Comparison of ENCODE assay signal across 8 mouse cellular contexts in the genomic region with DNA sequence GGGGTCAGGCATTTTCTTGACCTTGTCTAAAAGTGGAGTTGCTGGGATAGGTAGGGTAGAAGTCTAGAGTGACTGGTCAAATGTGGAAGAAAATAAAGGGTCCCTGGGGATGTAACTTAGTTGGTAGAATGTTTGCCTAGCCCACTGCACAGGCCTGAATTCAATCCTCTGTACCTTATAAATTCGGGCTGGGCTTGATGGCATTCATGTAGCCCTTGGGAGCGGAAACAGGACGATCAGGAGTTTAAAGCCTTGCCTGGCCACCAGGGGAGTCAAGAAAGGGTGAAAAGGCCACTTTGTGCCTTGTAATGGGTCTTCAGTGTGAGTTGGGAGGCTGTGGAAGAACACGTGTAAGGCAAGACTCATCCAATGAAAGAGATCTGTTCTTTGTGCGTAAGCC. TPM values are rescaled to one million over a fixed set of nuclear protein-coding genes. Genes with fewer than 3 reads are reported as not detected.
DNase-seq lines count a peak whose midpoint lies in the region; ATAC-seq and TF ChIP-seq lines count a peak whose summit lies in the region.

No protein-coding gene starts in this region.

- peak overlapping the region; percentile 97 for H3K27ac ChIP-seq in heart, embryonic 15.5 days
- H3K27ac ChIP-seq in hindbrain, embryonic 10.5 days, result peak overlapping the region; percentile 100
- H3K27ac ChIP-seq in midbrain, embryonic 12.5 days (replicated peaks), result no peak overlapping the region

- H3K27me3 ChIP-seq in heart, embryonic 15.5 days, result no peaks in the 10 kb centered on the region
- no peaks in the 10 kb centered on the region for H3K27me3 ChIP-seq in Patski
- no peaks in the 10 kb centered on the region for H3K27me3 ChIP-seq in hindbrain, embryonic 10.5 days (ENCODE audit: insufficient read depth, poor library complexity, severe bottlenecking)
- H3K27me3 ChIP-seq in midbrain, embryonic 12.5 days, result no peaks in the 10 kb centered on the region

- no peaks in the 10 kb centered on the region for H3K9me3 ChIP-seq in heart, embryonic 15.5 days (replicated peaks)
- no peaks in the 10 kb centered on the region for H3K9me3 ChIP-seq in hindbrain, embryonic 10.5 days
- H3K9me3 ChIP-seq in midbrain, embryonic 12.5 days, result no peaks in the 10 kb centered on the region

- no peak for ATAC-seq in heart, embryonic 15.5 days (replicated peaks; ENCODE audit: insufficient number of reproducible peaks, insufficient read depth, low FRiP score, low read depth)
- ATAC-seq in Patski, result no peak
- ATAC-seq in midbrain, embryonic 12.5 days (ENCODE audit: low FRiP score, low read depth), result no peak
- ATAC-seq in inflammation-experienced regulatory T-cells, adult 6 months, result no peak

- intact Hi-C loops in heart, postnatal 14 days (cut with DNase I), result no loop called here
- intact Hi-C loops in left cerebral cortex, postnatal 36 days (cut with DNase I), result no loop called here

- CTCF ChIA-PET in Patski (lab: Charles Lee), result interaction anchor here (0.7 to 0.9 kb wide), 2 partner anchors 11 kb away, joined by 3 read pairs; no protein-coding TSS in a partner anchor

- 13% methylated on average over 5 of the region's 5 CpGs for WGBS in heart, embryonic 15.5 days
- 9% methylated on average over 5 of the region's 5 CpGs for WGBS in hindbrain, embryonic 10.5 days
- 8% methylated on average over 5 of the region's 5 CpGs for WGBS in midbrain, embryonic 12.5 days

- no peaks in the 10 kb centered on the region; the same call in 1 of the 2 replicates for H3K36me3 ChIP-seq in heart, embryonic 15.5 days
- peaks cover 29% of the 10 kb centered on the region for H3K36me3 ChIP-seq in hindbrain, embryonic 10.5 days
- no peaks in the 10 kb centered on the region; the same call in 1 of the 2 replicates for H3K36me3 ChIP-seq in midbrain, embryonic 12.5 days

- peak overlapping the region; percentile 73 for H3K4me3 ChIP-seq in heart, embryonic 15.5 days
- peak overlapping the region; percentile 96 for H3K4me3 ChIP-seq in hindbrain, embryonic 10.5 days
- peak overlapping the region; percentile 93 for H3K4me3 ChIP-seq in midbrain, embryonic 12.5 days

- POLR2A ChIA-PET in Patski (lab: Charles Lee), result no interaction called here

- peak overlapping the region; percentile 81 for H3K4me2 ChIP-seq in heart, embryonic 15.5 days
- peak overlapping the region; percentile 87 for H3K4me2 ChIP-seq in midbrain, embryonic 12.5 days (replicated peaks)

- no peak for DNase-seq in heart, postnatal 14 days
- no peak for DNase-seq in Patski (ENCODE audit: low read depth, low spot score)
- no peak for DNase-seq in hindbrain, embryonic 10.5 days (ENCODE audit: low spot score)
- no peak for DNase-seq in frontal cortex, adult 2 months (ENCODE audit: extremely low spot score in 1 of 2, low spot score in 1 of 2)
- no peak for DNase-seq in left cerebral cortex, postnatal 36 days (ENCODE audit: low spot score in 2 of 2)

- peak overlapping the region; percentile 82 for H3K9ac ChIP-seq in heart, embryonic 15.5 days
- H3K9ac ChIP-seq in midbrain, embryonic 12.5 days (replicated peaks), result peak overlapping the region; percentile 93

- peak; percentile 50 for TF ChIP-seq CTCF in Patski (IDR thresholded peaks at IDR 0.05)

- in situ Hi-C loops in Patski (cut with MboI; ENCODE audit: low pct_unique_long_range_greater_than_20kb), result no loop called here

- peaks cover 28% of the 10 kb centered on the region for H3K4me1 ChIP-seq in heart, embryonic 15.5 days (replicated peaks)
- H3K4me1 ChIP-seq in hindbrain, embryonic 10.5 days (replicated peaks), result peaks cover 38% of the 10 kb centered on the region
- peaks cover 32% of the 10 kb centered on the region for H3K4me1 ChIP-seq in midbrain, embryonic 12.5 days

RNA-seq across cellular contexts. Expression of a gene that starts 1.1 kb away (rescaled TPM):
- 52.4 and 52.9 TPM in 2 replicates for polyA plus RNA-seq in heart, embryonic 15.5 days (2015; fragmentation: Nextera tagmentation; extraction: Ambion mirVana)
- total RNA-seq in heart, postnatal 14 days (2021), result 10 to 100 TPM; 36.4 to 46.8 TPM
- 111 TPM for polyA plus RNA-seq in Patski (2021)
- polyA plus RNA-seq in hindbrain, embryonic 10.5 days (2016; fragmentation: Nextera tagmentation; extraction: Ambion mirVana), result 158 and 198 TPM in 2 replicates
- 156 and 166 TPM in 2 replicates for polyA plus RNA-seq in midbrain, embryonic 12.5 days (2016; fragmentation: Nextera tagmentation; extraction: Ambion mirVana)
- polyA plus RNA-seq in inflammation-experienced regulatory T-cells, adult 6 months (2017; shearing (Covaris generic)), result 10 to 100 TPM; 52.0 to 73.0 (median 54.7) TPM
- 37.5 and 42.8 TPM in 2 replicates for polyA plus RNA-seq in frontal cortex, adult 2 months (2012; rRNA removed)
- 10 to 100 TPM; 40.8 to 46.9 TPM for total RNA-seq in left cerebral cortex, postnatal 36 days (2021)

RNA-seq across cellular contexts. Expression of a gene that starts 12.6 kb away (rescaled TPM):
- 10.9 and 13.4 TPM in 2 replicates for polyA plus RNA-seq in heart, embryonic 15.5 days (2015; fragmentation: Nextera tagmentation; extraction: Ambion mirVana)
- total RNA-seq in heart, postnatal 14 days (2021), result 10 to 100 TPM; 12.4 to 13.7 TPM
- polyA plus RNA-seq in Patski (2021), result 23.6 TPM
- 28.0 and 30.4 TPM in 2 replicates for polyA plus RNA-seq in hindbrain, embryonic 10.5 days (2016; fragmentation: Nextera tagmentation; extraction: Ambion mirVana)
- 40.1 and 42.6 TPM in 2 replicates for polyA plus RNA-seq in midbrain, embryonic 12.5 days (2016; fragmentation: Nextera tagmentation; extraction: Ambion mirVana)
- 10 to 100 TPM; 21.7 to 24.6 (median 23.0) TPM for polyA plus RNA-seq in inflammation-experienced regulatory T-cells, adult 6 months (2017; shearing (Covaris generic))
- polyA plus RNA-seq in frontal cortex, adult 2 months (2012; rRNA removed), result 42.0 and 48.0 TPM in 2 replicates
- total RNA-seq in left cerebral cortex, postnatal 36 days (2021), result 10 to 100 TPM; 40.4 to 49.0 TPM

RNA-seq across cellular contexts. Expression of a gene that starts 39.8 kb away (rescaled TPM):
- polyA plus RNA-seq in heart, embryonic 15.5 days (2015; fragmentation: Nextera tagmentation; extraction: Ambion mirVana), result 75.3 and 79.0 TPM in 2 replicates
- 100 to 1,000 TPM; 346 to 358 TPM for total RNA-seq in heart, postnatal 14 days (2021)
- polyA plus RNA-seq in Patski (2021), result 362 TPM
- 65.7 and 71.8 TPM in 2 replicates for polyA plus RNA-seq in hindbrain, embryonic 10.5 days (2016; fragmentation: Nextera tagmentation; extraction: Ambion mirVana)
- polyA plus RNA-seq in midbrain, embryonic 12.5 days (2016; fragmentation: Nextera tagmentation; extraction: Ambion mirVana), result 80.9 and 81.1 TPM in 2 replicates
- 10 to 100 TPM; 17.8 to 21.4 (median 20.7) TPM for polyA plus RNA-seq in inflammation-experienced regulatory T-cells, adult 6 months (2017; shearing (Covaris generic))
- 184 and 186 TPM in 2 replicates for polyA plus RNA-seq in frontal cortex, adult 2 months (2012; rRNA removed)
- 100 to 1,000 TPM; 262 to 282 TPM for total RNA-seq in left cerebral cortex, postnatal 36 days (2021)

RNA-seq across cellular contexts. Expression of a gene that starts 59.7 kb away (rescaled TPM):
- polyA plus RNA-seq in heart, embryonic 15.5 days (2015; fragmentation: Nextera tagmentation; extraction: Ambion mirVana), result 120 and 122 TPM in 2 replicates
- total RNA-seq in heart, postnatal 14 days (2021), result 10 to 100 TPM; 34.6 to 35.8 TPM
- 56.7 TPM for polyA plus RNA-seq in Patski (2021)
- polyA plus RNA-seq in hindbrain, embryonic 10.5 days (2016; fragmentation: Nextera tagmentation; extraction: Ambion mirVana), result 42.9 and 44.2 TPM in 2 replicates
- 36.1 and 43.0 TPM in 2 replicates for polyA plus RNA-seq in midbrain, embryonic 12.5 days (2016; fragmentation: Nextera tagmentation; extraction: Ambion mirVana)
- polyA plus RNA-seq in inflammation-experienced regulatory T-cells, adult 6 months (2017; shearing (Covaris generic)), result not detected
- polyA plus RNA-seq in frontal cortex, adult 2 months (2012; rRNA removed), result 13.3 and 16.2 TPM in 2 replicates
- total RNA-seq in left cerebral cortex, postnatal 36 days (2021), result 1 to 10 TPM; 4.5 to 5.0 TPM
